Mouse (Mus musculus): ENCODE data around the gene Kcnip4.
A peak's percentile ranks its signal among the peaks of the same experiment; 100 is the strongest.

Kcnip4 gene

DNA sequence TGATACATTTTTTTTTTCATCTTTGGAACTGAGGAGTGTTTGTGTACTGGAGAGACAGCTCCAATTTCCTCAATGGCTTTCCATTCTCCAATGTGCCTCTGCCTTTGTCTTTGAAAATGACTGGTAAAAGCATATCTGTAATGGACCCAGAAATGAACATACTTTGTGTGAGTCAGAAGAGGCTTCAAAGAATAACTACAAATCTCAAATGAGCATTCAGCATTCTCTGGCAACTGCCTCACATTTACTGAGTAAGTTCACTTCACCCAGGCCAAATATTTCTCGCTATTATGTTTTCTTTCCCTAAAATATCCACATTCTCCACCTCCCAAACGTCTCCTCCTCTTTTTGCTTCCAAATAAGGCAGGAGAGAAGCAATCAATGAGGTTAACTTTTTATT is 646.6 kb downstream of the Kcnip4 start:
- DNase-seq (ENCODE audit: low read depth): no peak

DNA sequence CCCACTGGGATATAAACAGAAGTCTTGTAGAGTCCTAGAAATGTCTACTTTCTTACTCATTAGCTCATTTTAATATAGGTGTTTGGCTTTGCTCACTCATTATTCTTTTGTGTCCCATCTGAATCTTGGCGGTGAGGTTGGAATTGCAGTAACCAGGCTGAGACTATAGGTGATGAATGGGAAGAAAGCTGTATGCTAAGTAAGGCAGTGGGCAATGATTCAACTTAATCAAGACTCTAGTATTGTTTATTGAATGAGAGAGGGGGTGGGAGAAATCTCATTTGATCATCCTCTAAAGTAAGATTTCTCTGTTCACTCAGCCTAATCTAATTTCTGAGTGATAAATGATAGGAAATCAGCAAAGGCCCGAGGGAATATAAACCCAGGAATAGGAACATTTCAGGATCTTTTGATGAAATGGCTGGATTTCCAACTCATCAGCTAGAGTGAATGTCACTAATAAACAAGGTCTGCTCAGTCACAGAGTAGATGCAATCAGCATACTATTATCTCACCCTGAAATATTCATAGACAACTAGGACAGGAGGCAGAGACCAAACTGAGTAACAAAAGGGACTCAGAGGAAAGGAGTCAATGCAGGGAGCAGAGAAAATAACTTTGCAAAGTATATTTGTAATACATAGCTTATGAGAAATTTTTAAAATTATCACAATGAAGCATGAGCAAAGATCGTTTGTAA is 660.3 kb downstream of the Kcnip4 start:
- no peak for DNase-seq (ENCODE audit: low read depth)

DNA sequence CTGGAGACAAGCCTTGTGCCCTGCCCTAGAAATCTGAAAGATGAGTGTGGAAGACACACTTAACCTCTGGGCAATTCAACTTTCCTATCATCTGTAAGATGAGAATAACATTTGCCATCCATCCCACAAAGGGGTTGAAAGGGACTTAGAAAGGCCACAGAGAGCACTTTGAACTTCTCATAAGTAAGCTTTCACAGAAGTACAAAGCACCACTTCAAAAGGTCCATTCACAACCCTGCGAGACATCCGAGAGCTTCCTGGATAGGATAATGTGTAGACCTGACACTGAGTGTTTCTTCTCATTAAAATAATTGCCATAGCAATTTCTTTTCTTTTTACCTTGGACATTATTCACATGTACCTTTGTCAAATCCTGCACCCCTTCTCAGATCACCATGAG is 683.7 kb downstream of the Kcnip4 start:
- DNase-seq (ENCODE audit: low read depth): no peak

DNA sequence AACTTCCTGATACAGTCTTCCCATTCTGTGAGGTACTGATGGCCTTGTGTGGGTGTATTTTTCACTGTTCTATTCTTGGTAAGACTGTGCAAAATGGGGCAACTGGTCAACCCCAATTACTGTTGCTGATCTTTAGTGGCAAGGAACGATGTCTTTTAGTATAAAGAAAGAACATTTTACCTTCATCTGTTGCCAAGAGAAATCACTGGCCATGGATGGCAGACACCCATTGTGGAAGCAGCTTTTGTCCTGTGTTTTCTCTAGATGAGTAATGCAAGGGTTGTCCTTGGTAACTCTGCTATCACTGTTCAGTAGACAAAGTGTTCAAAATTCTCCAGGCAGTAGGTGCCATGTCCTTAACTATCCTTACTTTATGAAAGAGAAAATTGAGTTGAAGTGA is 729.2 kb downstream of the Kcnip4 start:
- no peak for DNase-seq (ENCODE audit: low read depth)

DNA sequence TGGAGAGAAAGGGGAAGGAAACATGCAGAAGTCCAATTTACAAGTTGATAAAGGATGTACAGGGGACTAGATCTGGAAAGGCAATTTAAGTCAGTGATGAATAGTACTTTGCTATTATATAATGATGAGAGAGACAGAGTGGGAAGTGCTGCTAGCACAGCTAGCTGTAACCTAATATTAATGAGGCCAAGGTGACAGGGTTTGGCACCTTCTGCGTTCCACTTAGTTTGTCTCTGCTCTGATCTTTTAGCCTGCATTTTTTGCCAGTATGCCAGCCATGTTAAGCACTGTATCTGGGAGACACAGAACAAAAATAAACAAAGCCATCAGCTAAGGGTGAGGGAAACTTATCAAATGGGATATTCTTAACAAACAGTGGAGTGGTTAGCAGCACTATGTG is 745.3 kb downstream of the Kcnip4 start:
- no peak for DNase-seq (ENCODE audit: low read depth)

DNA sequence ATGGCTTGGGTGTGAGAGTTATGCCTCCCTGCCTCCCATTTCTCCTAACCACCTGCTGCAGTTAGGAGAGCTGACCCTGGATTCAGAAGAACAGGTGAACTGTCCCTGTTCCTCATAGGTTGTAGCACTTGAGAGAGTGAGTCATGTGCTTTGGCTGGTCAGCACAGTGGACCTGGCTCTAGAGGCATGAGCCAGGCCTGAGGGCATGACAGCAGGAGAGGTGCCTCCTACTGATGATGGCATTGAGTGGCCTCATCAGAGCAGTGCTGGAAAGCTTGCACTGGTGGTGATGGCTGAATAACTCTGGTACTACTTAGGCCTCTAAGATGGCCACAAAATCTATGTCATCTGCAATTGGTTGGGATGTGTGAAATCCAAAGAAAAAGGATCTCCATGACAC is 776.1 kb downstream of the Kcnip4 start:
- DNase-seq (ENCODE audit: low read depth): no peak

DNA sequence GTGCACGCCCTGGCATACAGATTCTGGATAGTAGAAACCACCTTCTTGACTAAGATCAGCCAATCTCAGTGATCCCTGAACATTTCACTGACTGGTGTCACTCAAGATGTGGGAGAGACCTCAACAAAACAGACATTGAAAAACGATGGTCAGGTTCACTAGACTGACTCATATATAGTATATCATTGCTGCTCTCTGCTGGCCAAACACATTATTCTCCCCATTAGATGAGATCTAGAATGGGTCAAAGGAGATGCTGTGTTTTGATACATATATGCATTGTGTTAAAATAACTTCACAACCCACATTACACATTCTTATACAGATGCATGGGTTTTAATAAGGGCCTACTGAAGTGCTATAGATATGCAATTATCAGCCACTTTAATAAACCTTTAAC is 787.1 kb downstream of the Kcnip4 start:
- DNase-seq (ENCODE audit: low read depth): peak; percentile 5

DNA sequence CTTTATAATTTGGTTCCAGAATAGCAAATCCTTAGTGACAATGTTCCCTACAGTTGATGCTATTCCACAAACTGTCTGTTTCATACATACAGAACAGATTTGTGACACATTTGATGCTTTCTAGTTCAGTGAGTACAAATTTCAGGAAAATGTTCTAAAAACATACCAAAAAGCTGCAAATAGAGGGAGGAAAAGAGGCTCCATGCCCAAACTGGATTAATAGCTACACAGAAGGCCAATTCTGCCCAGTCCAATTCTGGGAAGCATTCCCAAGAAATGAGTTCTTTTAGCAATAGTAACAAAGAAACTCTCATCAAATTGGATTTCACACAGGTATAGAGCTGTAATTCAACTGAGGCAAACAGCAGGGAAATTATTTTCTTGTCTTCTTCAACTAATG is 806.5 kb downstream of the Kcnip4 start:
- no peak for DNase-seq (ENCODE audit: low read depth)

DNA sequence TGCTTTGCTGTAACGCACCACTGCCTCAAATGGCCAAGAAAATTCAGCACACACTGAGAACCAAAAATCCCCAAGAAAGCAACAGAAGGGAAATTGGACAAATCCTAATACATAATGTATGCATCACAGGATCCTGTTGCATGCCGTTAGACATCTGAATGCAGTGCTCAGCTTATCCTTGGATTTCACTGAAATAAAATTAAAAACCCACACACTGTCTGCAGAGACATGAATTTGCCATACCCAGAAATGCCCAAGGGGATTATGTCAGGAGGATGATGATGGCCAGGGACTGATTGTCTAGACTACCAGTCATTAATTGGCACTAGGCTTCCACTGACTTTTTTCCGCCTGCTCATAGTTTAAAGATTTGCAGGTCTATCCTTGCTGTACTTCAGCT is 818.7 kb downstream of the Kcnip4 start:
- DNase-seq (ENCODE audit: low read depth): no peak

DNA sequence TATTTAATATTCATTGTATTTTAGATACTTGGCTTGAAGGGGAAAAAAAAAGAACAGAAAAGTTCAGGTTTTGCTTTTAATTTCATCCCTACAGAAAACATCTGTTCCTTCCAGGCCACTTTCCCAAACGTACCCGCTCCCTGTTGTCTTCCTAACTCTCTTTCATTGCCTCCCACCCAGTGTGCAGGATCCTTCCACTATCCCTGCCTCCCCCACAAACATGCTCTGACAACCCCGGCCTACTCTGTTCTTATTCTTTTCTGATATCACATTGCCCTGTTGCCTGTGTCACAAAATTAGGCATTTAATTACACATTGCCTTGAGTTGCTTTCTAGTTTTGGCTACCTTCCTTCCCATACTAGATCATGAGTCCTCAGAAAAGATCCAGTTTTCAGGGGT is 837.6 kb downstream of the Kcnip4 start:
- DNase-seq (ENCODE audit: low read depth): no peak

DNA sequence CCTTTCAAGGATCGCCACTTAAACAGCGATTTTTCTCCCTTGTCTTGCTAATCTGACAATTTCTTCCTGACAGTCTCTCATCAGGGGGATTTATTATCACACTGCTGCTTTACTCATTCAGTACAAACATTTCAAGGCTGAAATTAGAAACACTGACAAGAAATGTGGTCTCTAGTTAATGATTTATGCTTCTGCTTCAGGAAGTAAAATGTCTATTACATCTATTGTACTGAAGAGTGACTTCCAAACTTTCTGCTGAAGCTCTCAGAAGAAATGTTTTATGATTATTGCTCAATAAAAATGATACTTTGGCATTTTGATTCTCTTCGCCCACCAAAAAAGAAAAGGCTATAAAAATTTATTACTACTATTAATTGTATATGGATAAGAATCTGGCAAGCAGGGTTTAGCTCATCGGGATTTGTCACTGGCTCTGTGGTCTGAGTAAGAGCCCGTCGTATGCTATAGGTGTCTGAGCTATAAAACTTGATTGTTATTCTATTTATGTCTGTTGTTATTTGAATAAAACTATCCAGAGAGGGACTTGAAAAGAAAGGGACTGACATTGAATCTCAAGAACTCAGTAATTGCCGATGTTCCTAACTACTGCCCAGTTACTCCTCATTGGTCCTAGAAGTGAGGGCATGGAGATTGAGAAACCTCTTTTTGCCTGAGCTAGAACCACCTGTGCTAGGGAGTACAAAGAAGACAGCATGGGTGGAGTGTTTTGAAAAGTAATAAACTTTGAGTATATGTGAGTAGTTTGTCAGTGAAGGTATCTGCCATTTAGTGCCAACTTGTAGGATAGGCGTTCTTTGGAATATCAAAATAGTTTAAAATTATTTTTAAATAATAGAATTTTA is 844.7 kb downstream of the Kcnip4 start:
- DNase-seq (ENCODE audit: low read depth): no peak

DNA sequence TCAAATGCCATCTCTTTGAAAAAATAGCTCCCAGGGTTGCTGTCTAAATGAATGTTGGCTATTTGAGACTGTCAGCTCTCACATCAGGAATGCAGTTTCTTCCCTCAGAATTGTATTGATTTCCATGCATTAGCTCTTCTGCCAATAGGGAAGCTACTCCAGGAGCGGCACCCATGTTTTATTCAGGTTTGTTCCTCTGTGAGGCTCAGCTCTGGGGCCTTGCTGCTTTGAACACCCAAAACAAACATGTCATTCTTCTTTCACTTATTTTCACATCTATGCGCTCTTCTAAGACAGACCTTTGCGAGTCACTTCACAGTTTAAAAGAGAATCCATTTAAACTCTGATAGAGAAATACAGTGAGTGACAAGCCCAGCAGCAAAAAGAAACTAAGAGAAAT is 862.2 kb downstream of the Kcnip4 start:
- DNase-seq (ENCODE audit: low read depth): no peak

DNA sequence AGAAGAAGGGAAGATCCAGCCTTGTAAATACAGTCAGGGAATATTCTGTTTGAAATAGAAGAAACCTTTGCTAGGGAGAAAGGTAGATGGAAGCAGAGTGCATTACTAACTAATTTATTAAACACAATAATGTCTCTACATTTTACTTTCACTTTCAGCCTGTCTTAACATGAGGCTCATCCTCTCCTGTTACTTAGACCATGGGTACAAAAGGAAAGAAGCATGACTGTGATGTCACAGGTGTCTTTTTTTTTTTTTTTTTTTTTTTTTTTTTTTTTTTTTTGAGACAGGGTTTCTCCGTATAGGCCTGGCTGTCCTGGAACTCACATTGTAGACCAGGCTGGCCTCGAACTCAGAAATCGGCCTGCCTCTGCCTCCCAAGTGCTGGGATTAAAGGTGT is 864.7 kb downstream of the Kcnip4 start:
- DNase-seq (ENCODE audit: low read depth): peak; percentile 1

DNA sequence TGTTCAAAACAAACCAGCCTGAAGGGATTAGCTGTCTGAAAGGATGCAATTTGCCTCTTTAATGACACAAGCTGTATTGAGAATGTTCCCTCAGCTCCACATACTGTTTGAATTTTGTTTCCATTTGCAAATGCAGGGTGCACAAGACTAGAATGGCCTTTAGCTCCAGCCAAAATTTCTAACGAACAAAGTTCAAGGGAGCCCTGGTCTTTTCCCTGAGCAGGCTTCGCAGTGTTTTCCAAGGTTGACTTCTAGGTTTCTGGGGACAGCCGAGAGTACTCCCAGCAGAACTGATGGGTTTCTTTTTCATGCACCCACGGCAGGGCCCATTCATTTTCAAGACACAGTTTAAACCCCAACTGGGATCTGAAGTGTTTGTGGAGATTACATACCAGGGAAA is 874.2 kb downstream of the Kcnip4 start:
- DNase-seq (ENCODE audit: low read depth): no peak

DNA sequence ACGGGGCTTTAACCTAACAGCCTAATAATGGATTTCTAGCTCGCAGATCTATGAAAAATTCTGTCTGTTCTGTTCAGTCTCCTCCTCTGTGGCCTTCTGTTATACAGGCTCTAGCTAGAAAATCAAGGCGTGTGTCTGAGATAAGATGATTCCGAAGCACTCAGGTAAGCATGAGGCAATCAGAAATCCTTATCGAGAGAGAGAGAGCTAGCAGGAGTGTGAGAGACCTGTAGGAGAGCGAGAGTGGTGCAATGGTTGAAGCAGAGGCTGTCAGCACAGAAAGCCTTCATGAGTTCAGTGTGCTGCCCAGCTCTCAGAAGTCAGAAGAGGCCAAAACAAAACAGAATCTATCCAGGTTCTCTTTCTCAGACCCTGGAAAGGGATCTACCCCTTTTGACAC is 888.0 kb downstream of the Kcnip4 start:
- no peak for DNase-seq (ENCODE audit: low read depth)

DNA sequence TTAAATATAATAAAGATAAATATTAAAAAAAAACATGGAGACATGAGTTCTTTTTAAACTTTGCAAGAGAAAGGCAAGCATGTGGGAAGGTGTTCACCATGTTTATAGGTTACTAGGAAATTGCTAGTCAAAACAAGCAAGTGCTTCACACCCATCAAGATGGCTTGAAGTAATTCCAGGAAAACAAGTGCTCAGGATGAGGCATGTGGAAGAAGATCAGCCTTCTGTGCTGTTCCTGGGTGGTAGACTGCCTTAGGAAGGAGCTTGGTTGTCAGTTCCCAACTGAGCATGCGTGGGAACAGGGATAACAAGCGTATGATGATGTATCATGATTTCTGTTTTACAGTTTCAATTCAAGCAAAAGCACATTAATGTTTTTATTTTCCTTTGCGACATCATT is 891.1 kb downstream of the Kcnip4 start:
- DNase-seq (ENCODE audit: low read depth): no peak

DNA sequence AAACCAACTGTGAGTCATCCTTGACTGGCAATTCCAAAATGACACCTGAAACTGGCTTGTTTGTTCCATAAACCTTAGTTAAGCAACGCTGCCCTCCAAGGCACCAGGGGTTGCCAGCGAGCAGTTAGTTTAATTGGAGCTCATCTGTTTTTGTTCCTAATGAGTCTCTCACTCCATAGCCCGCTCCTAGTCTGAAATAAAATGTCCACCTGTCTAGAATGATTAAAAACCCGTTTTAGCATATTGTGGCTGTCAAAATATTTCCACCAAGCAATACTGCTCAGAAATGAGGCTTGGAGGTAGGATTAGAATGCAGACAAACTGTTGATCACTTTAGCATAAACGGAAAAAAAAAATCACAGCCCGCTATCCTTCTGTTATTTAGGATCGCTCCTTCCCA is 901.3 kb downstream of the Kcnip4 start:
- DNase-seq (ENCODE audit: low read depth): no peak

DNA sequence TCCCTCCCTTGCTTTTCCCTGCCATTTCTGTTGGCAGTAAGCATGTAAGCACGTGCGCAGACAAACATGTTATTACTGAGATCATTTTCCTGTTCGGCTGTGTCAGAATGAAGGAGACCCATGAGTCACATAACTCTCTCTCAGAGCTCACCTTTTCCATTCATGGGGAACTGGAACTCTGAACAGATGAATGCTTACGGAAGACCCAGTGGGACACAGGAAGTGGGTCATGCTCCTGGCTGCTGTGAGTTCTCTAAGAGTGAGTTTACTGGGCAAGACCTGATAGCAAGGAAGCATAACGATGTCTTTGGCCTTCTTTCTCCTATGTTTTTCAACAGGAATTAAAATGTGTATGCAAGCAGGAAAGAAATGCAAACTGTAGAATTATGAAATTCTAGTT is 917.8 kb downstream of the Kcnip4 start:
- DNase-seq (ENCODE audit: low read depth): no peak

DNA sequence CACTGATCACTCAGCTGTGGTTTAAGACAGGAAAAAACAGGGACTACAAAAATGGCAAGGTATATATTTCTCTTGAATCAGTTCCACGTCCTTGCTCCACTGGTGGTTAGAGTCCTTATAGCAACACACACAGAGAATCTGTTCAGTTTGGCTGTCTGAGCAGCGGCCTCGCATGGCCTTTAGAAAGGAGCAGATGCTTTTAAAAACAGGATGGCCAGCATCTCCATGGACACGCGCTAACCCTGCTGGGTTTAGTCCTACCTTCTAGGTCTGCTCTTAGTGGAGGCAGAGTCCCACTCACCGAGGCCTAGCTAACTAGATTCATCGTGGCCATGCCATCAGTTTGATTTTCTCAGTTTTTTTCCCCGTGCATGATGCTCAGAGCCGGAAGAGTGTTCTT is 918.4 kb downstream of the Kcnip4 start:
- no peak for DNase-seq (ENCODE audit: low read depth)

DNA sequence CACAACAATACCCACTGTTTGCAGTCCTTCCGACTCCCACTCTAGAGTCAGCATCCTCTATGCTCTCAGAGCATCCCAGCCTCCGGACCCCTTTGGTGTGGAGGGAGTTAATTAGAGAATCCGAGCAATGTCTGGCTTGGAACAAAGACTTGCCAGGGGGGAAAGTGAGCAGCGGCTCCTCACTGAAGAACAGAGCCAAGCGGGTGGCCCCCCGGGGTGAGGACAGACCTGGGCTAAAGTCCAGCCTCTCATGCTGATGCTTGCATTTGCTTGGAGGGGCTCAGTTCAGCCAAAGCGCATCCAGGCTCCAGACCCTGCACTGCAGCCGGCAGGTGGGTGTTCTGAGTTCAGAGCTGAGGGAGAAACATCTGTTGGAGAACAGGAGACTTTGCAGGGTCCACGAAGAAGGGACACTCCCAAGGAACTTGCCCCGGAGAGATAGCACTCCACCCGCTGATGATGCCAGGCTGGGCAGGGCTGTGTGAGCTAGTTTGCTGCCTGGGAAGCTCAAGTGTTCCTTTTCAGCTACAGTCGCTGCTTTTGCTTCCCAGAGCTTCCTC is 925.1 kb downstream of the Kcnip4 start:
- no peak for DNase-seq (ENCODE audit: low read depth)

DNA sequence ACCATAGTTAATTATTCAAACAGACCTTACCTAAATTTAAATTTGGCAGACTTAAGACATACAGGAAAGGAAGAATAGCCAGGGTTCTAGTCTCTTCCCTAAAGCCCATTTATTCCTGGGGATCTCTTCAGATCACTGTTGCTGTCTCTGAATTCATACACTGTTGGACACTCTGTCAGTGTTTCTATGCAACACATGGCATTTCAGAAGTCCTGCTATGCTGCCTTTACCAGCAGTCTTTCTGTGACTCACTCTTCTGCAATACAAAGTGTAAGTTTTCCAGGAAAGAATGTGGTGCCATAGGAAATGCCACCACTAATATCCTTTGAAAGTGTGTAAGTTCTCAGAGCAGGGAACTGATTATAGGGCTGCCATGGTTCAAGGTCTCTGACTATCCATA is 936.7 kb downstream of the Kcnip4 start:
- no peak for DNase-seq (ENCODE audit: low read depth)

DNA sequence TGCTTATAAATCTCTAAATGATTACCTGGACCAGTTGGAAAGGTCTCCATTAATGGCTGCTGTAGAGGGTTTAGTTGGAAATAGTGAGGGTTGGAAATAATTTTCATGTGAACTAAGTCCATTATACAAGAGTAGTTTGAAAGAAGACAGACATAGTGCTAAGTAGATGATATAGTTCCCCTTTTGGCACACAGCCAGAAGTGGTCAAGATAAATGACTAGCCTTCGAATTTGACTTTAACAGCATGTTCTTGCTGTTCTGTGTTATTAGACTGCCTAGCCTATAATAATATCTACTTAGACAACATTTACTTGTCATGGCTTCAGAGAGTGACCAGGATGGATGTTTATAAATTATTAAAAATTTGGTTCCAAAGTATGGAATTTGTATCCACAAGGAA is 941.3 kb downstream of the Kcnip4 start:
- DNase-seq (ENCODE audit: low read depth): no peak

DNA sequence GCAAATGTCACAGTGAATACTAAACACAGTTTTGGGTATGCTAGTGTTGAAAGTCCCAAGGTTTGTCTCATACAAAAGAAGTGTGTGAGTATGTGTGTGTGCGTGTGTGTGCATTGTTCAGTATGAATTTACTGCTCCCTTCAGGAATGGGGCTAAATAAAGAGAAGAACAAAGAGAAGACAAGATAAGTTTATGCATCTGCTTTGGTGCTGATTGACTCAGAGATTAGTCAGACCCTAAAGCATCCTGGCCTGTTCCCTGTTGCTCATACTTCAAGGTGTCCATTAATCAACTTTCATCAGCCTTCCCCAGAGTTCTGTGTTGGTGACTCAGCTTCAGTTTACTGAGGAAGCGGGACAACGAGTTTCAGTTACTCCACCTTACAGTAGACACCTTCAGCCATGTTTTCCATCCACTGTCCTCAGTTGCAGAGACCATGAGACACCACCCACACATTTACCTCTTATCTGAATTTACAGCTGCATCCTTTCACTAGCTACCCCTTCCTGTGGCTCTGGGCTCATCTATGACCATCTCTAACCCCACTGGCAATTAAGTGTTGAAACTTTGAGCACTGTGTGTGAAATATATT is 960.6 kb downstream of the Kcnip4 start:
- DNase-seq (ENCODE audit: low read depth): no peak
